Mouse (Mus musculus) CD4-positive helper T cell, adult 2 months (primary cell): ENCODE measurements around the gene Fads2.

ENCODE experiments used
- DNase-seq: peaks from one replicate; pipeline ENCODE4 v3.0.0-alpha.2; 2012; ENCODE audit warnings: low read depth, missing footprints, low spot score

The Fads2 gene

GRCm38 (mm10) chr19:10014824-10015223, 86.7 kb downstream of the Fads2 start:
- no peak for DNase-seq

- DNase-seq: no peak
Observed at GRCm38 (mm10) chr19:10013913-10014312, 87.6 kb downstream of the Fads2 start.

- no peak for DNase-seq
Observed at GRCm38 (mm10) chr19:10013348-10013747, 88.2 kb downstream of the Fads2 start.

- no peak for DNase-seq
Observed at GRCm38 (mm10) chr19:10012827-10013278, 88.7 kb downstream of the Fads2 start.
